Mouse (Mus musculus) MEL (cell line): ENCODE results near the gene BC034090. TPM values are rescaled to one million over a fixed set of nuclear protein-coding genes. Genes with fewer than 3 reads are reported as not detected.

Source experiments
- DNase-seq: peaks from one replicate; pipeline ENCODE4 v3.0.0; 2011; ENCODE audit warnings: low read depth, low spot score
- H3K27ac ChIP-seq: 2 replicates; pipeline ENCODE4 v1.5.1; 2012; ENCODE audit warnings: low read depth, mild to moderate bottlenecking, control low read depth, low read length, moderate library complexity; ENCODE audit not compliant: control insufficient read depth
- H3K27me3 ChIP-seq, 2 experiments: fragments of 150-350 bp in 1 of 2; sonication (generic) in 1 of 2; 2 replicates each; pipeline ENCODE4 v1.6.1; 2012; ENCODE audit warnings: low read length in 2 of 2, mild to moderate bottlenecking in 2 of 2, improper control_type of control experiment in 1 of 2, moderate library complexity in 1 of 2; ENCODE audit not compliant: insufficient read depth in 2 of 2, control insufficient read depth in 1 of 2
- H3K36me3 ChIP-seq, 2 experiments: 2 replicates each; pipeline ENCODE4 v1.6.1; 2012 to 2014; ENCODE audit warnings: low read length in 2 of 2, improper control_type of control experiment in 1 of 2, inconsistent platforms in 1 of 2, mild to moderate bottlenecking in 1 of 2; ENCODE audit not compliant: insufficient read depth in 2 of 2, control insufficient read depth in 1 of 2
- H3K4me1 ChIP-seq, 2 experiments: fragments of 150-350 bp in 1 of 2; sonication (generic) in 1 of 2; 2 replicates each; pipeline ENCODE4 v1.6.1; 2012; ENCODE audit warnings: low read length in 2 of 2, improper control_type of control experiment in 1 of 2, mild to moderate bottlenecking in 1 of 2; ENCODE audit not compliant: insufficient read depth in 2 of 2, control insufficient read depth in 1 of 2
- H3K4me3 ChIP-seq, 2 experiments: fragments of 150-350 bp in 1 of 2; sonication (generic) in 1 of 2; 2 replicates each; pipeline ENCODE4 v1.5.1; 2012; ENCODE audit warnings: low read depth in 2 of 2, low read length in 2 of 2, mild to moderate bottlenecking in 2 of 2, moderate library complexity in 2 of 2, control low read depth in 1 of 2, improper control_type of control experiment in 1 of 2; ENCODE audit not compliant: control insufficient read depth in 1 of 2, insufficient read depth in 1 of 2
- H3K79me2 ChIP-seq: 2 replicates; pipeline ENCODE4 v1.6.1; 2012; ENCODE audit warnings: mild to moderate bottlenecking, low read length, moderate library complexity; ENCODE audit not compliant: control insufficient read depth, poor library complexity, insufficient read depth
- H3K9ac ChIP-seq: 2 replicates; pipeline ENCODE4 v1.6.1; 2012; ENCODE audit warnings: low read depth, mild to moderate bottlenecking, control low read depth, low read length, moderate library complexity; ENCODE audit not compliant: control insufficient read depth, poor library complexity, severe bottlenecking
- H3K9me3 ChIP-seq: fragments of 150-350 bp; sonication (generic); replicated peaks from 2 replicates; pipeline ENCODE4 v1.6.1; 2012; ENCODE audit warnings: mild to moderate bottlenecking, low read length, improper control_type of control experiment, moderate library complexity; ENCODE audit not compliant: insufficient read depth
- BHLHE40 ChIP-seq: IDR thresholded peaks from 2 replicates; pipeline ENCODE4 v1.6.1; 2012; ENCODE audit warnings: low read depth, mild to moderate bottlenecking, inconsistent platforms, low read length, improper control_type of control experiment, borderline replicate concordance
- CHD2 ChIP-seq: IDR thresholded peaks from 2 replicates; pipeline ENCODE4 v1.6.1; 2011; ENCODE audit warnings: low read length, improper control_type of control experiment
- CTCF ChIP-seq, 3 experiments: IDR thresholded peaks in 2 of 3; conservative IDR thresholded peaks in 1 of 3; 2 replicates each; pipeline ENCODE4 v1.5.1; 2011 to 2012; ENCODE audit warnings: low read length in 3 of 3, low read depth in 2 of 3, mild to moderate bottlenecking in 2 of 3, improper control_type of control experiment in 1 of 3, inconsistent platforms in 1 of 3, mixed read lengths in 1 of 3, moderate library complexity in 1 of 3; ENCODE audit not compliant: control insufficient read depth in 1 of 3, insufficient read depth in 1 of 3, poor library complexity in 1 of 3, severe bottlenecking in 1 of 3
- E2F4 ChIP-seq: IDR thresholded peaks from 2 replicates; pipeline ENCODE4 v1.6.1; 2011; ENCODE audit warnings: low read depth, low read length, improper control_type of control experiment, borderline replicate concordance
- ELF1 ChIP-seq: IDR thresholded peaks from 2 replicates; pipeline ENCODE4 v1.6.1; 2014; ENCODE audit warnings: low read depth, mild to moderate bottlenecking, inconsistent platforms, low read length, improper control_type of control experiment, moderate library complexity
- GATA1 ChIP-seq: IDR thresholded peaks from 2 replicates; pipeline ENCODE4 v1.6.1; 2011; ENCODE audit warnings: low read depth, low read length, improper control_type of control experiment
- HCFC1 ChIP-seq: IDR thresholded peaks from 2 replicates; pipeline ENCODE4 v1.6.1; 2012; ENCODE audit warnings: low read depth, mild to moderate bottlenecking, inconsistent platforms, low read length, improper control_type of control experiment, moderate library complexity
- JUND ChIP-seq: IDR thresholded peaks from 2 replicates; pipeline ENCODE4 v1.6.1; 2011; ENCODE audit warnings: low read depth, mild to moderate bottlenecking, improper control_type of control experiment, low read length
- KAT2A ChIP-seq: conservative IDR thresholded peaks from 2 replicates; pipeline ENCODE4 v1.6.1; 2012; ENCODE audit warnings: low read depth, low read length, improper control_type of control experiment, inconsistent platforms
- MAFK ChIP-seq: IDR thresholded peaks from 2 replicates; pipeline ENCODE4 v1.6.1; 2011; ENCODE audit warnings: low read depth, mild to moderate bottlenecking, low read length, improper control_type of control experiment, borderline replicate concordance
- MAX ChIP-seq: IDR thresholded peaks from 2 replicates; pipeline ENCODE4 v1.6.1; 2011; ENCODE audit warnings: low read length, improper control_type of control experiment
- MEF2A ChIP-seq: IDR thresholded peaks from 2 replicates; pipeline ENCODE4 v1.6.1; 2014; ENCODE audit warnings: low read depth, mild to moderate bottlenecking, inconsistent platforms, low read length, improper control_type of control experiment; ENCODE audit not compliant: poor library complexity, insufficient replicate concordance, severe bottlenecking; ENCODE audit errors: extremely low read depth
- MXI1 ChIP-seq: IDR thresholded peaks from 2 replicates; pipeline ENCODE4 v1.6.1; 2011; ENCODE audit warnings: mild to moderate bottlenecking, low read depth, low read length, improper control_type of control experiment
- MYB ChIP-seq: IDR thresholded peaks from 2 replicates; pipeline ENCODE4 v1.6.1; 2011; ENCODE audit warnings: mild to moderate bottlenecking, low read depth, low read length, improper control_type of control experiment
- NELFE ChIP-seq: IDR thresholded peaks from 2 replicates; pipeline ENCODE4 v1.6.1; 2011; ENCODE audit warnings: low read depth, low read length, improper control_type of control experiment
- NRF1 ChIP-seq: IDR thresholded peaks from 2 replicates; pipeline ENCODE4 v1.6.1; 2014; ENCODE audit warnings: low read depth, mild to moderate bottlenecking, inconsistent platforms, low read length, improper control_type of control experiment, moderate library complexity; ENCODE audit not compliant: poor library complexity, insufficient read depth, severe bottlenecking
- POLR2A ChIP-seq, 2 experiments: IDR thresholded peaks; 2 replicates each; pipeline ENCODE4 v1.6.1; 2011 to 2012; ENCODE audit warnings: low read length in 2 of 2, mild to moderate bottlenecking in 2 of 2, control low read depth in 1 of 2, improper control_type of control experiment in 1 of 2, low read depth in 1 of 2, moderate library complexity in 1 of 2; ENCODE audit not compliant: control insufficient read depth in 1 of 2, insufficient read depth in 1 of 2, poor library complexity in 1 of 2
- POLR2AphosphoS5 ChIP-seq: IDR thresholded peaks from 2 replicates; pipeline ENCODE4 v1.6.1; 2012; ENCODE audit warnings: low read depth, borderline replicate concordance, mild to moderate bottlenecking, inconsistent platforms, low read length, moderate library complexity, mixed read lengths
- RAD21 ChIP-seq: IDR thresholded peaks from 2 replicates; pipeline ENCODE4 v1.6.1; 2011; ENCODE audit warnings: mild to moderate bottlenecking, low read depth, low read length, improper control_type of control experiment
- RCOR1 ChIP-seq: IDR thresholded peaks from 2 replicates; pipeline ENCODE4 v1.6.1; 2012; ENCODE audit warnings: low read depth, mild to moderate bottlenecking, inconsistent platforms, low read length, improper control_type of control experiment
- SIN3A ChIP-seq: IDR thresholded peaks from 2 replicates; pipeline ENCODE4 v1.6.1; 2012; ENCODE audit warnings: low read length, improper control_type of control experiment, inconsistent platforms
- SMC3 ChIP-seq: IDR thresholded peaks from 2 replicates; pipeline ENCODE4 v1.6.1; 2011; ENCODE audit warnings: low read depth, low read length, improper control_type of control experiment
- TAL1 ChIP-seq: IDR thresholded peaks from 2 replicates; pipeline ENCODE4 v1.6.1; 2012; ENCODE audit warnings: mild to moderate bottlenecking, inconsistent platforms, low read length, moderate library complexity, mixed read lengths
- TBP ChIP-seq: IDR thresholded peaks from 2 replicates; pipeline ENCODE4 v1.8.0; 2011; ENCODE audit warnings: low read depth, low read length, improper control_type of control experiment
- TCF12 ChIP-seq: IDR thresholded peaks from 2 replicates; pipeline ENCODE4 v1.6.1; 2014; ENCODE audit warnings: low read depth, mild to moderate bottlenecking, inconsistent platforms, low read length, improper control_type of control experiment, moderate library complexity
- USF1 ChIP-seq: IDR thresholded peaks from 2 replicates; pipeline ENCODE4 v1.6.1; 2014; ENCODE audit warnings: low read depth, mild to moderate bottlenecking, inconsistent platforms, low read length, improper control_type of control experiment, moderate library complexity
- USF2 ChIP-seq, 2 experiments: IDR thresholded peaks; 2 replicates each; pipeline ENCODE4 v1.6.1; 2011 to 2012; ENCODE audit warnings: improper control_type of control experiment in 2 of 2, low read length in 2 of 2, borderline replicate concordance in 1 of 2, inconsistent platforms in 1 of 2, low read depth in 1 of 2, mild to moderate bottlenecking in 1 of 2; ENCODE audit not compliant: insufficient read depth in 1 of 2
- ZC3H11A ChIP-seq: IDR thresholded peaks from 2 replicates; pipeline ENCODE4 v1.6.1; 2012; ENCODE audit warnings: low read depth, mild to moderate bottlenecking, inconsistent platforms, low read length, improper control_type of control experiment
- ZMIZ1 ChIP-seq: IDR thresholded peaks from 2 replicates; pipeline ENCODE4 v1.6.1; 2012; ENCODE audit warnings: low read depth, mild to moderate bottlenecking, inconsistent platforms, low read length, improper control_type of control experiment, moderate library complexity
- ZNF384 ChIP-seq: IDR thresholded peaks from 2 replicates; pipeline ENCODE4 v1.6.1; 2012; ENCODE audit warnings: low read depth, mild to moderate bottlenecking, inconsistent platforms, low read length, improper control_type of control experiment
- polyA plus RNA-seq, 2 experiments: library from polyadenylated mRNA; stranded (reverse) in 1 of 2; unstranded in 1 of 2; fragments of >175 nt in 1 of 2; fragments of >200 nt in 1 of 2; gene quantifications; 2 replicates each; pipeline versions ENCODE4 v1.2.1 to v1.2.4; 2012; ENCODE audit warnings: low replicate concordance in 2 of 2, low read depth in 1 of 2; ENCODE audit not compliant: insufficient read length in 2 of 2, insufficient read depth in 1 of 2, missing spikeins in 1 of 2
- total RNA-seq: library from RNA; depleted of rRNA; stranded (reverse); fragments of 300-350 nt; gene quantifications from 2 replicates; pipeline ENCODE4 v1.2.3, GENCODE M21; 2012

Gene BC034090
- total and polyA plus RNA-seq, 3 experiments, result 0.12 to 0.28 TPM; not detected in 1

DNA sequence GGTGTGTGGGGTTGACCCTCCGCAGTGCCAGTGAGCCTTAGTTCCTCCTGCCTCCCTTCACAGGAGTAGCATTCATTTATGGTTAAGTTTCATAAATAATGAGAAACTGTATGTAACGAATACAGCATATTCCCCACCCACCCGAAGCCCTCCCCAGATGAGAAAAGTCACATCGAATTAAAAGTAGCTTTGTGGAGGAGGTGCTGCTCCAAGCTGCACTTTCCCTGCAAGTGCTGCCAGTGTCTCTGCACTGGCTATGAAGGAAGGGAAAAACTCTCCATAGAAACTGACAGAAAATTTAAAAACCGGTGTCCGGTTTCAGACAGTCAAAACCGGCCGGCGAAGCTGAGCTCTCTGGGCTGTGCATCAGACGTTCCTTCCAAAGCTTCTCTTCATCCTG is 36.1 kb upstream of the BC034090 start:
- no peaks in the 10 kb centered on the region for H3K27me3 ChIP-seq
- peaks cover 12 to 29% of the 10 kb centered on the region in 2 experiments for H3K4me1 ChIP-seq
- no peak overlapping the region for H3K4me3 ChIP-seq
- H3K79me2 ChIP-seq, result no peaks in the 10 kb centered on the region
- H3K9me3 ChIP-seq, result no peaks in the 10 kb centered on the region
- H3K9ac ChIP-seq, result no peak overlapping the region
- H3K27ac ChIP-seq, result no peak overlapping the region
- TF ChIP-seq POLR2AphosphoS5 (no peak), MEF2A (no peak), CHD2 (no peak), USF2 (IDR thresholded peaks at IDR 0.05; ENCODE audit: borderline replicate concordance in 1 of 2, insufficient read depth in 1 of 2, low read depth in 1 of 2, low read length in 2 of 2) (no peak), MAFK (no peak), E2F4 (no peak), ZMIZ1 (no peak), JUND (no peak), TAL1 (no peak), RCOR1 (no peak), KAT2A (no peak), ELF1 (no peak), SMC3 (no peak), HCFC1 (no peak), TBP (no peak), ZC3H11A (no peak), CTCF (IDR thresholded peaks at IDR 0.05 in 2 of 3, conservative IDR thresholded peaks at IDR 0.05 in 1 of 3; ENCODE audit: control insufficient read depth in 1 of 3, insufficient read depth in 1 of 3, low read depth in 2 of 3, low read length in 3 of 3, poor library complexity in 1 of 3, severe bottlenecking in 1 of 3) (no peak), ZNF384 (no peak)
- H3K36me3 ChIP-seq, result peaks cover 0 to 41% of the 10 kb centered on the region in 2 experiments; a peak in 2 of 4 replicates
- DNase-seq, result no peak

DNA sequence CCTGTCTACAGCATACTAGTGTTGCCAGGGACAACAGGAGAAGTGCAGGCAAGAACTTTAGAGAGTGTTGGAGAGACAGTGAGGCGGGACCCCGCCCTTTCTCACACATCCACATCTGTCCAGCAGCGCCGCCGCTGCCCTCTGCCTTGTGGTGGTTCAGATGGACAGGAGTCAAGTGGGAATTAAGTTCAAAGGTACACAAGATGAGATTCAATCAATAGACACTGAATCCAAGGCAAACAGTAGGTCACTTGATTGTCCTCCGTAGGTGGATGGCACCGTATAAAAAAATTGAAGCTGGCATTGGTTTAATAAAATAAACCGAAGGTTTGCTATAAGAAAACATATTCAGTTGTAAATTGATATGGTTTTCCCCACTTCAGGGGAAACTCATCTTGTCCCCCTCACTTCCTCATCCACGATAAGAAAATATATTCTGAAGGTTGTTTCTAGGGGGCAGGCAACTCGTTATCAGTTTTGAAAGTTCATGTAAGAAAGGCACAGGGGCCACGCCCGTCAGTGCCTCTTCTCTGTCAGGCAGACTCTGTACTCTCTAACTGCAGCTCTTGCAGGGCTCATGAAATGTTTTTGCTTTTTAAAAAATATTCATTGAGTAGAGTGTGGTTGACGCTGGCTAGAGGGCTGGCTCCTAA is 32.3 kb upstream of the BC034090 start:
- Histone ChIP-seq H3K27ac (peak overlapping the region; percentile 93), H3K27me3 (no peaks in the 10 kb centered on the region), H3K4me1 (peaks cover 9 to 27% of the 10 kb centered on the region in 2 experiments), H3K4me3 (peak overlapping the region; percentile 39 to 47), H3K9me3 (no peaks in the 10 kb centered on the region), H3K9ac (peak overlapping the region; percentile 56), H3K36me3 (peaks cover 0 to 33% of the 10 kb centered on the region in 2 experiments; a peak in 2 of 4 replicates), H3K79me2 (no peaks in the 10 kb centered on the region)
- peak; percentile 88 for DNase-seq
- TF ChIP-seq MAX, result no peak
- TF ChIP-seq USF1, result no peak
- no peak for TF ChIP-seq NELFE
- 0 out of 2 replicates have a peak, but pooled peaks have one; percentile 12 for TF ChIP-seq TBP
- TF ChIP-seq NRF1, result no peak
- no peak for TF ChIP-seq POLR2A (IDR thresholded peaks at IDR 0.05; ENCODE audit: control insufficient read depth in 1 of 2, insufficient read depth in 1 of 2, low read depth in 1 of 2, low read length in 2 of 2, poor library complexity in 1 of 2)
- 0 out of 6 replicates have a peak, but pooled peaks of 1 of the 3 experiments have one; percentile 1 for TF ChIP-seq CTCF (IDR thresholded peaks at IDR 0.05 in 2 of 3, conservative IDR thresholded peaks at IDR 0.05 in 1 of 3; ENCODE audit: control insufficient read depth in 1 of 3, insufficient read depth in 1 of 3, low read depth in 2 of 3, low read length in 3 of 3, poor library complexity in 1 of 3, severe bottlenecking in 1 of 3)
- no peak for TF ChIP-seq MYB
- no peak for TF ChIP-seq RAD21
- no peak for TF ChIP-seq USF2 (IDR thresholded peaks at IDR 0.05; ENCODE audit: borderline replicate concordance in 1 of 2, insufficient read depth in 1 of 2, low read depth in 1 of 2, low read length in 2 of 2)
- TF ChIP-seq BHLHE40, result no peak
- peak; percentile 67; the same call in 1 of the 2 replicates for TF ChIP-seq SIN3A
- TF ChIP-seq ZC3H11A, result no peak
- TF ChIP-seq MAFK, result no peak
- peak; percentile 64; the same call in 1 of the 2 replicates for TF ChIP-seq MXI1
- TF ChIP-seq GATA1, result peak; percentile 89
- TF ChIP-seq CHD2, result no peak
- peak; percentile 66; the same call in 1 of the 2 replicates for TF ChIP-seq TCF12
